Mouse (Mus musculus): ENCODE measurements around the gene Igflr1. TPM values are rescaled to one million over a fixed set of nuclear protein-coding genes. Genes with fewer than 3 reads are reported as not detected.

Igflr1 gene
- polyA plus RNA-seq, 1 experiment from 2014 or later, result 4.1 TPM

Small RNAs within 50 kb of the gene (microRNA-seq; reads per million reads assigned to microRNA genes)
- gene Gm38670 (1.3 reads per million), gene Mir3569 (0.54 reads per million)

Other genes starting within 250 kb of the Igflr1 start
- gene E130208F15Rik, start 243.7 kb upstream of the Igflr1 start, polyA plus RNA-seq (2016; fragmentation: Nextera tagmentation; extraction: Ambion mirVana), result 0.87 and 2.9 TPM in 2 replicates
- gene Sdhaf1, start 241.5 kb upstream of the Igflr1 start, polyA plus RNA-seq (2016; fragmentation: Nextera tagmentation; extraction: Ambion mirVana), result 21.8 and 23.4 TPM in 2 replicates
- gene Lrfn3, start 202.7 kb upstream of the Igflr1 start, polyA plus RNA-seq (2016; fragmentation: Nextera tagmentation; extraction: Ambion mirVana), result 8.3 and 8.6 TPM in 2 replicates
- gene Tyrobp, start 151.7 kb upstream of the Igflr1 start, polyA plus RNA-seq (2016; fragmentation: Nextera tagmentation; extraction: Ambion mirVana), result 16.7 and 18.7 TPM in 2 replicates
- 0.70 and 0.98 TPM in 2 replicates for gene Hcst, start 145.6 kb upstream of the Igflr1 start, polyA plus RNA-seq (2016; fragmentation: Nextera tagmentation; extraction: Ambion mirVana)
- gene Nfkbid, start 143.7 kb upstream of the Igflr1 start, polyA plus RNA-seq (2016; fragmentation: Nextera tagmentation; extraction: Ambion mirVana), result 2.1 and 2.9 TPM in 2 replicates
- 66.5 and 74.7 TPM in 2 replicates for gene Aplp1, start 119.9 kb upstream of the Igflr1 start, polyA plus RNA-seq (2016; fragmentation: Nextera tagmentation; extraction: Ambion mirVana)
- gene Kirrel2, start 107.7 kb upstream of the Igflr1 start, polyA plus RNA-seq (2016; fragmentation: Nextera tagmentation; extraction: Ambion mirVana), result 0.46 and 0.52 TPM in 2 replicates
- 0.10 and 0.29 TPM in 2 replicates for gene Nphs1, start 107.1 kb upstream of the Igflr1 start, polyA plus RNA-seq (2016; fragmentation: Nextera tagmentation; extraction: Ambion mirVana)
- not detected in 2 replicates for gene Prodh2, start 71.8 kb upstream of the Igflr1 start, polyA plus RNA-seq (2016; fragmentation: Nextera tagmentation; extraction: Ambion mirVana)
- 20.0 and 26.5 TPM in 2 replicates for gene Arhgap33, start 30.4 kb upstream of the Igflr1 start, polyA plus RNA-seq (2016; fragmentation: Nextera tagmentation; extraction: Ambion mirVana)
- gene Hspb6, start 13.2 kb upstream of the Igflr1 start, polyA plus RNA-seq (2016; fragmentation: Nextera tagmentation; extraction: Ambion mirVana), result 8.5 and 9.2 TPM in 2 replicates
- gene Proser3, start 13.1 kb upstream of the Igflr1 start, polyA plus RNA-seq (2016; fragmentation: Nextera tagmentation; extraction: Ambion mirVana), result 15.6 and 16.0 TPM in 2 replicates
- 44.7 and 49.1 TPM in 2 replicates for gene Lin37, start 5.6 kb upstream of the Igflr1 start, polyA plus RNA-seq (2016; fragmentation: Nextera tagmentation; extraction: Ambion mirVana)
- gene U2af1l4, start 2.1 kb upstream of the Igflr1 start, polyA plus RNA-seq (2016; fragmentation: Nextera tagmentation; extraction: Ambion mirVana), result 94.1 TPM in 2 replicates
- gene Gm49396, start 2.1 kb upstream of the Igflr1 start, polyA plus RNA-seq (2016; fragmentation: Nextera tagmentation; extraction: Ambion mirVana), result 16.5 and 17.4 TPM in 2 replicates
- 132 and 138 TPM in 2 replicates for gene Psenen, start 1.8 kb upstream of the Igflr1 start, polyA plus RNA-seq (2016; fragmentation: Nextera tagmentation; extraction: Ambion mirVana)
- 11.6 and 12.6 TPM in 2 replicates for gene Kmt2b, start 23.3 kb downstream of the Igflr1 start, polyA plus RNA-seq (2016; fragmentation: Nextera tagmentation; extraction: Ambion mirVana)
- 0.17 and 0.19 TPM in 2 replicates for gene Zbtb32, start 33.5 kb downstream of the Igflr1 start, polyA plus RNA-seq (2016; fragmentation: Nextera tagmentation; extraction: Ambion mirVana)
- 0.37 and 0.73 TPM in 2 replicates for gene Upk1a, start 47.4 kb downstream of the Igflr1 start, polyA plus RNA-seq (2016; fragmentation: Nextera tagmentation; extraction: Ambion mirVana)
- gene Cox6b1, start 60.7 kb downstream of the Igflr1 start, polyA plus RNA-seq (2016; fragmentation: Nextera tagmentation; extraction: Ambion mirVana), result 761 and 784 TPM in 2 replicates
- gene Etv2, start 70.4 kb downstream of the Igflr1 start, polyA plus RNA-seq (2016; fragmentation: Nextera tagmentation; extraction: Ambion mirVana), result not detected in 2 replicates
- 151 and 154 TPM in 2 replicates for gene Rbm42, start 84.9 kb downstream of the Igflr1 start, polyA plus RNA-seq (2016; fragmentation: Nextera tagmentation; extraction: Ambion mirVana)
- gene Haus5, start 99.6 kb downstream of the Igflr1 start, polyA plus RNA-seq (2016; fragmentation: Nextera tagmentation; extraction: Ambion mirVana), result 54.8 and 59.3 TPM in 2 replicates
- gene Pmis2, start 106.2 kb downstream of the Igflr1 start, polyA plus RNA-seq (2016; fragmentation: Nextera tagmentation; extraction: Ambion mirVana), result not detected in 2 replicates
- gene 2200002J24Rik, start 133.5 kb downstream of the Igflr1 start, polyA plus RNA-seq (2016; fragmentation: Nextera tagmentation; extraction: Ambion mirVana), result not detected in 2 replicates
- gene Atp4a, start 146.8 kb downstream of the Igflr1 start, polyA plus RNA-seq (2016; fragmentation: Nextera tagmentation; extraction: Ambion mirVana), result 0.50 and 0.96 TPM in 2 replicates
- gene Tmem147, start 164.1 kb downstream of the Igflr1 start, polyA plus RNA-seq (2016; fragmentation: Nextera tagmentation; extraction: Ambion mirVana), result 156 and 166 TPM in 2 replicates
- gene Gapdhs, start 178.3 kb downstream of the Igflr1 start, polyA plus RNA-seq (2016; fragmentation: Nextera tagmentation; extraction: Ambion mirVana), result 0.62 and 0.97 TPM in 2 replicates
- 1.1 and 1.3 TPM in 2 replicates for gene Sbsn, start 186.0 kb downstream of the Igflr1 start, polyA plus RNA-seq (2016; fragmentation: Nextera tagmentation; extraction: Ambion mirVana)
- 0.32 TPM in 1 of 2 replicates, not detected in the other for gene Dmkn, start 198.3 kb downstream of the Igflr1 start, polyA plus RNA-seq (2016; fragmentation: Nextera tagmentation; extraction: Ambion mirVana)
- 1.0 and 1.1 TPM in 2 replicates for gene Krtdap, start 222.5 kb downstream of the Igflr1 start, polyA plus RNA-seq (2016; fragmentation: Nextera tagmentation; extraction: Ambion mirVana)

All from embryonic facial prominence, embryonic 12.5 days (tissue).